Mouse (Mus musculus): ENCODE results near the gene Plekhf1.

The Plekhf1 gene

DNA sequence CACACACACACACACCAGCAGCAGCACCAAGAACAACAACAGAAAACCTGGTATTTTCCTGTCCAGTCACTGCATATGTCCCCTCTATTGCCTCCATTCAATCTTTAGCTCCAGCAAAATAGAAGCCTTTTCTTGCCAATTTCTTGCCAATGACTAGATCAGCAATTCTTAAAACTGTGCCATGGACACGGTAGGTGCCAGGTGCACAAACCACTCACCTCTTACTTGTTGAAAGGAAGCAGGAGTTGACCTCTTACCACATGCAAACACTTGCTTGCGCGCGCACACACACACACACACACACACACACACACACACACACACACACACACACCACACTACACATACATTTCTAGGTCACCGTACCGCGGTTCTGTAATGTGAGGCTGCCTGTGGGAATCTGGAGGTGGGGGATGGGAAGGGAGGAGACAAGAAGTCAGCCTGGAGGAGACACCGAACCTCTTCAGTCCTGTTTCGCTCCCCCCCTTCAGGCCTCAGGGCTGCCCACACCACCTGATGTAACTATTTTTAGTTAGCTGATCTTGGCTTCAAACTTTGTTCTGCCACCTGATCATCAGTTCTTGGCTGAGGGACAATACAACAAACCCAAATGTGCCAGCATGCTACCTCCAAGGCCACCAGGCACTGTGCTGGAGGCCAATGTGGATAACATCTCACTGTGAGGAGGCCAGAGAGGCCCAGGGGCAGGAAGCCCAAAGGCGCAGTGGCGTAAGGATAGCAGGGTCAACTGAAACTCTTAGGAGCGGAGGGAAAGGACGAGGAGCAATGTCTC is 3.0 kb downstream of the Plekhf1 start:
- in situ Hi-C loops (cut with MboI; ENCODE audit: low pct_unique_long_range_greater_than_20kb in 1 of 2, low sequenced_read_pairs in 2 of 2, unreplicated experiment in 1 of 2): no loop called here

DNA sequence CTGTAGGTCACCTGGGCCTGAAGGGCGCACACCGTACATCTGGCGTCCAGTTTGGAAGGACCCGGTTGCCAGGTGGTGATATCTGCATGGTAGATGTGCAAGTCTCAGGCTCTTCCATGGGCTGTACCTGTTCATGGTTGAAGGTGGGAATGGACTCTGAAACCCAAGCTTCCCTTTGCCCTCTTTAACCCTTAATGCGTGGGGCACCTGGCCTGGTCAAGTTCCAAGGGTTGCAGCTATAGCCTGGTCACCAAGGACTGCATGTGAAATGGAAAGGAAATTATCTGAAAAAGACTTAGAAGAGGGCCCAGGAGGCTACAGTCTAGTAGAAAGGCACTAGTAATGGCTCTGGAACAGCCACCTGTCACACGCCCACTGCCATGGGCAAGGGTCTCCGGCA is 7.0 kb downstream of the Plekhf1 start:
- in situ Hi-C loops (cut with MboI; ENCODE audit: low pct_unique_long_range_greater_than_20kb in 1 of 2, low sequenced_read_pairs in 2 of 2, unreplicated experiment in 1 of 2): no loop called here

DNA sequence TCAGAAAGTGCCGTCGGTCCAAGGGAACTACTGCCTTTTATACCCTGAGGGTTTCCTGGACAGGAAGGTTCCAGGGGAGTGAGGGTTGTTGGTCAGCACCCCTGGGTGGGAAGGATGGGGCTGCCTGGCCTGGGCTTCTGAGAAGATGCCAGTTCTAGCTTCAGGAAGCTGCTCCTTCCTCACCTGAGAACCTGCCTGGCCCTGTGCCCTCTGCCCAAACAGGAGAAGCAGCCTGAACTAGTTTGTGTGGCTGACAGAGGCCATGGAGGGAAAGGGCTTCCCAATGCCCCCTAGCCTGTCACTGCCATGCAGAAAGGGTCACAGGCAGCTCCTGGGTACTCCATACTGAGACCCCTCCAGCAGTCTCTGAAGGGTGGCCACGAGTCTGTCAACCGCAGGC is 8.3 kb downstream of the Plekhf1 start:
- in situ Hi-C loops (cut with MboI; ENCODE audit: low pct_unique_long_range_greater_than_20kb in 1 of 2, low sequenced_read_pairs in 2 of 2, unreplicated experiment in 1 of 2): no loop called here

DNA sequence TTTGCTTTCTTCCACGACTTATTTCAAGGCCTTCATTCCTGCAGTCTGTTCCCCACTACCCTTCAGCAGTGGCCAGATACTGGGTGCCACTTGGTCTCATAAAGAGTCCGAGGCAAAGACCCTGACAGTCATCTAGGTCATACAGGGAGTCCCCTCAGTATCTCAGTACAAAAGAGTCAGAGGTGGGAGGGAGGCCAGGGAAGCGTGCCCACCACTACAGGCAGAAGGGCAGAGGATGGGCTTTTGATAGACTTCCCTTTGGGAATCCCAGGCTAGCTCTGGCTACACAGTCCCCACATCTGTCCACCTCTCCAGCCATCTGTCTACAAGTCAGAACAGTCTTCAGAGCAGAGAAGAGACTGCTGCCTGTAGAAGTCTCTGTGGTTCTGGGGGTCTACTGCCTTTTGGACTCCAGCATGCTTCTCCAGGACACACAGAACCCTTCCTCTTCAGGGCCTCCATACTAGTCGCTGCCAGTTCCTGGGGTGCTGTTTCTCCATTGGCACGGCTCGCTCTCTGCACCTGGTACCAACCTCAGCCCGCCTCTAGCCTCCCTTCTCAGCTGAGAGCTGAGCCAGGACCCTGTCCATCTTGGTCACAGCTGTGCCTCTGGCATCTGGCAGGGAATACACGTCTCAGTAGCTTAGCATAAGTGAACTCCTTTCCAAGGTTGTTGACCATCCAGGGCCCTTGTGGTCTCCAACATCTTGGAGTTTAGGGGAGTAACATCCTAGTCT is 9.0 kb downstream of the Plekhf1 start:
- in situ Hi-C loops (cut with MboI; ENCODE audit: low pct_unique_long_range_greater_than_20kb in 1 of 2, low sequenced_read_pairs in 2 of 2, unreplicated experiment in 1 of 2): no loop called here

DNA sequence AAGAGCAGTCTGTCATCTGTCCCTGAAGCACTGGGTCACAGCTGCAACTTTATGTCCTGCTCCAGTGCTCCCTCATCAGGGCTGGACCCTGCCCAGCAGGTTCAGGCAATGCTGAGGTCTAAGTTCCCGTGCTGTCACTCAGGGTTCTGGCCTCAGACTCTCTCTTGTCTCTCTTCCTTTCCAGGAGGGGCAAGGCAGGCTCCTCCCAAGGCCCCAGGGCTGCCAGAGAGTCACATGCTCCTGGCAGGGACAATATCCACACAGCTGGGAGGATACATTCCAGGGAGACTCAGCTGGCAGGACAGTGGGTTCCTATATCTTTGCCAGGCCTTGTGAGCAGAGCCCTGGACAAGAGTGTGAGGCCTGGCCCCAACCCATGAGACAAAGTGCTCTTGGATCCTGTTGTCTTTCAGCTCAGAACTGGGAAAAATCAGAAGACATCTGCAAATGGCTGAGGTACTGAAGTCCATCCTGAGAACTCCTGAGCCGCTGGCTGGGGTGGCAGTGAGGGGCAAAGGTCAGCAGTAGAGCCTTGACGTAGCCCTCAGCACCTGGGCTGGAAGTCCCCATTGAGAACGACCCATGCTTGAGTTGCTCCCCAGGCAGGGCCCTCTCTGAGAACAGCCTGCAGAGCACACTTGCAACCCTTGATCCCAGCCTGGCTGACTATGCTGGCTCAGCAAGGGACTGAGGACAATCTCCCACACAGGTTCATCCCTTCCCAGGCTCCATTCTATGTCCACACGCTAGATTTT is 10.2 kb downstream of the Plekhf1 start:
- in situ Hi-C loops (cut with MboI; ENCODE audit: low pct_unique_long_range_greater_than_20kb in 1 of 2, low sequenced_read_pairs in 2 of 2, unreplicated experiment in 1 of 2): no loop called here

DNA sequence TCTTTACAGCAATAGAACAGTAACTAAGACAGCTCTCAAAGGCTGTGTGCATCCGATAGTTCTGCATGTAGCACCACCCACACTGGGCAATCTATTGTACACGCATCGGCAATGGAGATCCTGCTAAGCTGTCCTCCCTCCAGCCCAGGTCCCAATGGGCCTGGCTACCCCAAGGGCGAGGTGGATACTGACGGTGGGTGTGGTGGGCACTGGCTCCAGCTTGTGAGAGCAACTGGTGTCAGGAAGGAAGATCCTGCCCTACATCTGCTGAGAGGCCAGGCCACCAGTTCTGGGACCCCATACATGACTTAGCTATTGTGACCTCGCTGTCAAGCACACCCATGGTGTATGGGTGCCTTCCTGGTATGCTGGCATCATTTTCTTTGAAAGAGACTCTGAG is 12.1 kb downstream of the Plekhf1 start:
- in situ Hi-C loops (cut with MboI; ENCODE audit: low pct_unique_long_range_greater_than_20kb in 1 of 2, low sequenced_read_pairs in 2 of 2, unreplicated experiment in 1 of 2): no loop called here

DNA sequence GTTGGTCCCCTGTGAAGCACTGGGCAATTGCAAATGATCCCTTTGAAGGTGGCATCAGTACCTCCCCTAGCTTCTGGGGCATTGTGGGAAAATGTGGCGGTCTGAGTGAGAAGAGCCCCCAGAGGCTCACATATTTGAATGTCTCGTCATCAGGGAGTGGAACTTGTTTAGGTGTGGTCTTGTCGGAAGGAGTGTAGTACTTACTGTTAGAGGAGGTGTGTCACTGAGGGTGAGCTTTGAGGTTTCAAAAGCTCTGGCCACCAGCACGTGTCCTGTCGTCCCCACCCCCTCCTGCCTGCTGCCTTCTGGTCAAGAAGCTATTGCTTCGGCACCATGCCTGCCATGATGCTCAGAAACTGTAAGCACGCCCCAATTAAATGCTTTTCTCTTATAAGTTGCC is 12.5 kb downstream of the Plekhf1 start:
- in situ Hi-C loops (cut with MboI; ENCODE audit: low pct_unique_long_range_greater_than_20kb in 1 of 2, low sequenced_read_pairs in 2 of 2, unreplicated experiment in 1 of 2): no loop called here

DNA sequence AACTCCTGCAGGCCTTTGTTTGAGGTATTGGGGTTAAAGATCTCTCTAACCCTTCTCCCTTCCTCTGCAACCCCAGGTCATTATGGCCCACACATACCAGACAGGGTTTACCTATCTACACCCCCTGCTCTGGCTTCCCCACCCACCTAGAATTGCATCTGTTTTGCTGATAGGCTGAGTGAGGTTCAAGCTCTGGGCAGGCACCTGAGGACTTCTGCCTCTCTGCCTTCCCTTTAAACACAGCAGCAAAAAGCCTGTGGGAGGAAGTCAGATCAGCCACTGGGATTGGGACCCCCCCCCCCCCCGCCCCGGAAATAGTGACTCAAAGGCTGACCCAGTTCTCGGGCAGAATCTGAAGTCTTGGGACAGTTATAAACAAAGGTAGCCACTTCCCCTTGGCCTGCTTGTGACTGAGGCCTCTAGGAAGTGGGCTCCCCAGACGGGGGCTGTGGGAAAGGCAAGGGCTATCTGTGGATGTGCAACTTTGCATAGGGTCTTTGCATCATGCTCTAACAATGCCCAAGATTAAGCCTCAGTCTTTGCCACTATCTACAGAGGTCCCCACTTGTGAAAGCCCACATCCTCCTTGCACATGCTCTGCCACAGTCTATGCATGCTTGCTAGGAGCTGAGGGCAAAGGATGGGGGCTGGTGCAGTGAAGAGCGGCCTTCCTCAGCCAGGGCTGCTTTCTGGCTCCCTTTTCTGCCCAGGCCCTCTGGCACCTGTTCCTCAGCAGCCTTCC is 13.2 kb downstream of the Plekhf1 start:
- in situ Hi-C loops (cut with MboI; ENCODE audit: low pct_unique_long_range_greater_than_20kb in 1 of 2, low sequenced_read_pairs in 2 of 2, unreplicated experiment in 1 of 2): no loop called here

DNA sequence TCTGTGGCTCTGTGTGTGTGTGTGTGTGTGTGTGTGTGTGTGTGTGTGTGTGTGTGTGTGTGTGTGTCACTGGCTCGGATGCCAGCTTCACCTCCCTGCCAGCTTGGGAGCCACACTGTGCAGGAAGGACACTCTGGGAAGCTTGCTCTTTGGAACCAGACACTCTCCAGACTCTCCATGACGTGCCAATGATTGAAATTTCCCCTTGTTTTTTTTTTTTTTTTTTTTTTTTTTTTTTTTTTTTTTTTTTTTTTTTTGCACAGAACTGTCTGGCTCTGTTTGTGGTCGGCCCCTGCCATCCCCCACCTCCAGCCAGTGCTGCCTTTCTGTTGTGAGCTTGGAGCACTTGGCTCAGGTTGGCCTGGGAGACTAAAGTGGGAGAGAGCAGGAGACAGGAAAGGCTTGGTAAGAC is 15.2 kb downstream of the Plekhf1 start:
- in situ Hi-C loops (cut with MboI; ENCODE audit: low pct_unique_long_range_greater_than_20kb in 1 of 2, low sequenced_read_pairs in 2 of 2, unreplicated experiment in 1 of 2): no loop called here

DNA sequence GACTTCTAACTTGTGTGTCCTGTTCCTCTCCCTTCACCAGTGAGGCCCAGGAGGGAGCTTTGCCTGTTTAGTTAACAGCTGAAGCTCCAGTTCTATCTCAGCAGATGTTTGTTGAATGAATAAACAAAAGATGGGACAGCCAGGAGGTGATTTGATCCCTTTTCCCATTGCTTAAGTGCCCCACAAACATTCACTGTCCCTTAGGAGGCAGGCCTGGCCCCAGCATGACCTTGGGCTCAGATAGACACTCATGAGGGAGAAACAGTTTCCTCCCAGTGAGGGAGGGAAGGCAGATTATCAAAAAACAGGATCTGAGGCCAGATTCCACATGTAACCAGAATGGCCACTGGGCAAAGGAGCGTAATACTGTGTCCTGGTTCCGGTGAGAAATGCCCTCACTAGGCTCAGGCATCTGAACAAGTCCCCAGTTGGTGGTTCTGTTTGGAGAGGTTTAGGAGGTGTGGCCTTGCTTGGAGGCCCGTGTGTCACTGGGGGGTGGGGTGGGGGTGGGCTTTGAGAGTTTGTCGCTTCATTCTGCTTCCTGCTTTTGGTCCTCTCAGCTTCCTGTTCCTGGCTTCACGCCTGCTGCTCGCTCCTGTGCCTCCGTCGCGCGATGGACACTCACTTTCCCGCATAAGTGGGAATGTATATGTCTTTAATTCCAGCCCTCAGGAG is 18.2 kb downstream of the Plekhf1 start:
- in situ Hi-C loops (cut with MboI; ENCODE audit: low pct_unique_long_range_greater_than_20kb in 1 of 2, low sequenced_read_pairs in 2 of 2, unreplicated experiment in 1 of 2): loop anchor here in 1 of 2 experiments (10.0 kb wide), 1 partner anchor 55 kb away; no protein-coding TSS in a partner anchor

DNA sequence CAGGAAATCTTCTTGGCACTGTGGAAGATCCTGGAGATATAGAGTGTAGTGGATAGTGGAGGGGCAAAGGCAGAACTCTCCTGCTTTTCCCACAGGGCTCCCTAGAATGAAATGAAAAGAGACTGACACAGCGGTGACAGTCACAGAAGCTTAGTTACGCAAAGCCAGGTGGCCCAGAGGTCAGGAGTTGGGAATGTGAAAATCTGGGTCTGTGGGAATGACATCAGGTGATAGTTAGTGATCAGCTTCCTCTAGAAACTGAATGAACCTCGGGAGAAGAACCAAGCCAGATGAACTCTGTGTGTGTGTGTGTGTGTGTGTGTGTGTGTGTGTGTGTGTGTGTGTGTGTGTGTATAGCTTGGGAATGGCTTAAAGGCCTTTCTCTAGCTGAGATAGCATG is 18.8 kb downstream of the Plekhf1 start:
- in situ Hi-C loops (cut with MboI; ENCODE audit: low pct_unique_long_range_greater_than_20kb in 1 of 2, low sequenced_read_pairs in 2 of 2, unreplicated experiment in 1 of 2): loop anchor here in 1 of 2 experiments (10.0 kb wide), 1 partner anchor 56 kb away; no protein-coding TSS in a partner anchor

DNA sequence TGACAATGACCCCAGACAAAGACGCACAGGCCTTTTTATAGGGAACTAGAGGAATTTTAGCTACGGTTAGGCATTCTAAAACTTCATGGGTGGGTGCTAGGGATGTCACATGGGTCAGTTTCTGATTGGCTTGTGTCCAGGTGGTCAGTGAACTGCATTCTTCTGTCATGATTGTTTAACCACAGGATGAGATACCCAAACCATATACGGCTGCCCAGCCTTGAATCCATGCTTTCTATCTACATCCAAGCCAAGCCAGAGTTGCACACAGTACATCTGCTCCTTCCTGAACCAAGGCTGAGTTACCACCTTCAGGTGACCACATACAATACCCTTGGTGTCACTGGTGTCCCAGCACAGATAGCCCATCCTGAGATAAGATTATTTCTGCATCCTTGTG is 21.3 kb downstream of the Plekhf1 start:
- in situ Hi-C loops (cut with MboI; ENCODE audit: low pct_unique_long_range_greater_than_20kb in 1 of 2, low sequenced_read_pairs in 2 of 2, unreplicated experiment in 1 of 2): loop anchor here in 1 of 2 experiments (10.0 kb wide), 1 partner anchor 58 kb away; no protein-coding TSS in a partner anchor

DNA sequence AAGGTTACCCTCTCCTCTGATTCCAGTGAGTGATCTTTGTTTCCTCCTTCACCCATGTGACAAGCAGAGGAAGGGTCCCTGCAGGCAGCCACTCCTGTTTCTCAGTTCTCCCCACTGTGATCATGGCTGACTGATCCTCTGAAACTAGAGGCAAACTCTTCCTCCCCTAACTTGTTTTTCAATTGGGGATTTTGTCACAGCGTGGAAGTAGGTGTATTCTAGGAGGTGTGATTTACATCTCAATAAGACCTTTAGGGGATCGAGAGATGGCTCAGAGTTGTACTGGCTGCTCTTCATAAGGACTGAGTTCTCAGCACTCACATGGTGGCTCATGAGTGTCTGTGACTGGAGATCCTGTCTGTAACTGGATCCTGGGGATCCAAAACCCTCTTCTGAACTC is 22.0 kb downstream of the Plekhf1 start:
- in situ Hi-C loops (cut with MboI; ENCODE audit: low pct_unique_long_range_greater_than_20kb in 1 of 2, low sequenced_read_pairs in 2 of 2, unreplicated experiment in 1 of 2): loop anchor here in 1 of 2 experiments (10.0 kb wide), 1 partner anchor 59 kb away; no protein-coding TSS in a partner anchor

DNA sequence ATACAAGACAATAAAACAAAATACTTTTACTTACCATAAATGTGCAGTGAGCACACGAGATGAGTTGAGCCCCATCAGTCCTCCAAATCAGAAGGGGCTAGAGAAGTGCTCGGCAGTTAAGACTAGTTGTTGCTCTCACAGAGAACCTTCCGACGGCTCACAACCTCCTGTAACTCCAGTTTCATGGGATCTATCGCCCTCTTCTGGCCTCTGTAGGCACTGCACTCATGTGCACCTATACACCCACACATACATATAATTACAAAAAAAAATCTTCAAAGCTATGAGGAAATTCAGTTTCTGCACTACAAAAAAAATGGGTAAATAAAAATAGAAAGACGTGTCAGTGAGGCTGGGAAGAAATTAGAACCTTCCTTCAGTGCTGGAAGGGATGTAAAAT is 23.5 kb downstream of the Plekhf1 start:
- in situ Hi-C loops (cut with MboI; ENCODE audit: low pct_unique_long_range_greater_than_20kb in 1 of 2, low sequenced_read_pairs in 2 of 2, unreplicated experiment in 1 of 2): loop anchor here in 1 of 2 experiments (10.0 kb wide), 1 partner anchor 60 kb away; no protein-coding TSS in a partner anchor

DNA sequence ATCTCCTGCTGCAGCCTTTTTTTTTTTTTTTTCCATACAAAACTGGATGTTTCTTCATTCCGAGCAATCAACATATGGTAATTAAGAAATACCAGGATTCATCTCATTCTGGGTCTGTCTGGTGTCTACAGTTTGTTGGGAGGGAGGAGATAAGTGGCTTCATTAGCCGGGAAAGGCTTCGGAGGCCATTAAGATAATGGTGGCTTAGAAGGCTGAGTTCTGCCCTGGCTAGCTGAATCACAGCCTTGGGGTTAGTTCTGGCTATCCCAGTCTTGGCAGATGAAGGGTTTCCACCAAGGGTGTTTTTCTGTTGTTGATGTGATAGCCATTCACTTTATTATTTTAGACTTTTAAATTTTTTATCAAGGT is 26.5 kb downstream of the Plekhf1 start:
- in situ Hi-C loops (cut with MboI; ENCODE audit: low pct_unique_long_range_greater_than_20kb in 1 of 2, low sequenced_read_pairs in 2 of 2, unreplicated experiment in 1 of 2): loop anchor here in 1 of 2 experiments (10.0 kb wide), 1 partner anchor 64 kb away; no protein-coding TSS in a partner anchor

DNA sequence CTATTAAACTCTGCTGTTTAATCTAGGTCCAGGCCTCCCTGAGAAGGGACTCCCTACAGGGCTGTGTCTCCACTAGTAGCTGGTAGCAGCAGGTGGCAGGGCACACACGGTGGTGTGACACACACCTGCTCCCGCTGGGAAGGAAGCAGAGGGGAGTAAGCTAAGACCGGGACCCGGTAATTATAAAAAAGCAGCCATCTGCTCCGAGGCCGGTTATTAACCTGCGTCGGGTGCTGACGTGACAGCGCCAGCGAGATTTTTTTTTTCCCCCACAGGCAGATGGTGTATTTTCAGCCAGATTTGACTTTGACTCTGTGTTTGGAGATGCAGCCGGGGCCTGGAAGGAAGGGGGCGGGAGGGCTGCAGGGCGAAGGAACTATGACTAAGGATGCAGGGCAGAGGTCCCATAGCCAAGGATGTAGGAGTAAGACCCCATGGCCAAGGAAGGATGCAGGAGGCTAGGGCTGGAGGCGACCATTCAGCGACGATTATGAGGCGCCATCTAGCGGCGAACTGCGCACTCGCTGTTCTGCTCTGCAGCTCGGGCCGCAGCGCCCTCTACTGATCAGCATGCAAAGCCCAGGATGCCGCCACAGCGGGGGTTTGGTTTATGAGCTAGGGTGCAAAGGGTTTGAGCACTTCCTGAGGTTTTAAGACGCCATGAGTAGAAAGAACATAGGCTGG is 27.1 kb downstream of the Plekhf1 start:
- in situ Hi-C loops (cut with MboI; ENCODE audit: low pct_unique_long_range_greater_than_20kb in 1 of 2, low sequenced_read_pairs in 2 of 2, unreplicated experiment in 1 of 2): loop anchor here in 1 of 2 experiments (10.0 kb wide), 1 partner anchor 64 kb away; no protein-coding TSS in a partner anchor
